Mouse (Mus musculus): Measurements from ENCODE around the gene Prune1. TPM values are rescaled to one million over a fixed set of nuclear protein-coding genes. Genes with fewer than 3 reads are reported as not detected.

The Prune1 gene
- polyA plus RNA-seq, 1 experiment from 2014 or later: 16.5 TPM

- no peak overlapping the region for H3K4me3 ChIP-seq (ENCODE audit: low read depth, low read length)
- H3K9me3 ChIP-seq (ENCODE audit: control insufficient read depth, low read length): no peaks in the 10 kb centered on the region
- no peaks in the 10 kb centered on the region for H3K27me3 ChIP-seq (replicated peaks; ENCODE audit: control insufficient read depth, insufficient read depth, low read length)
- H3K9ac ChIP-seq (ENCODE audit: low read length): no peak overlapping the region
- H3K4me2 ChIP-seq (ENCODE audit: low read length): no peak overlapping the region
- H3K4me1 ChIP-seq (replicated peaks; ENCODE audit: control insufficient read depth, insufficient read depth, low read length): 0 out of 2 replicates have a peak, but pooled peaks cover 3% of the 10 kb centered on the region
- WGBS: 84% methylated on average over 5 of the region's 5 CpGs
- DNase-seq (ENCODE audit: low spot score) (no peak), ATAC-seq (replicated peaks; ENCODE audit: low FRiP score, low TSS enrichment, low read depth) (no peak)
- no peak overlapping the region for H3K27ac ChIP-seq (ENCODE audit: low read depth)
- peaks cover 39% of the 10 kb centered on the region for H3K36me3 ChIP-seq (ENCODE audit: control insufficient read depth, insufficient read depth, low read length)
These were observed 12.8 kb upstream of the Prune1 start for GRCm38 (mm10) chr3:95294718-95295117.

- H3K27ac ChIP-seq (ENCODE audit: low read depth): no peak overlapping the region
- WGBS: 88% methylated on average over 7 of the region's 7 CpGs
These were observed 12.4 kb upstream of the Prune1 start for GRCm38 (mm10) chr3:95294316-95294715.

GRCm38 (mm10) chr3:95293537-95293936 is 11.7 kb upstream of the Prune1 start:
- ATAC-seq (replicated peaks; ENCODE audit: low FRiP score, low TSS enrichment, low read depth) (no peak), DNase-seq (ENCODE audit: low spot score) (no peak)
- H3K36me3 ChIP-seq (ENCODE audit: control insufficient read depth, insufficient read depth, low read length): peaks cover 43% of the 10 kb centered on the region
- H3K4me1 ChIP-seq (replicated peaks; ENCODE audit: control insufficient read depth, insufficient read depth, low read length): 0 out of 2 replicates have a peak, but pooled peaks cover 3% of the 10 kb centered on the region
- no peak overlapping the region for H3K27ac ChIP-seq (ENCODE audit: low read depth)
- no peak overlapping the region for H3K4me3 ChIP-seq (ENCODE audit: low read depth, low read length)
- H3K4me2 ChIP-seq (ENCODE audit: low read length): no peak overlapping the region
- 73% methylated on average over 11 of the region's 11 CpGs for WGBS
- H3K27me3 ChIP-seq (replicated peaks; ENCODE audit: control insufficient read depth, insufficient read depth, low read length): no peaks in the 10 kb centered on the region
- H3K9ac ChIP-seq (ENCODE audit: low read length): no peak overlapping the region
- no peaks in the 10 kb centered on the region for H3K9me3 ChIP-seq (ENCODE audit: control insufficient read depth, low read length)

More at GRCm38 (mm10) chr3:95294316-95294715, 12.4 kb upstream of the Prune1 start:
- peaks cover 39% of the 10 kb centered on the region for H3K36me3 ChIP-seq (ENCODE audit: control insufficient read depth, insufficient read depth, low read length)
- ATAC-seq (replicated peaks; ENCODE audit: low FRiP score, low TSS enrichment, low read depth): no peak
- H3K27me3 ChIP-seq (replicated peaks; ENCODE audit: control insufficient read depth, insufficient read depth, low read length): no peaks in the 10 kb centered on the region
- H3K9ac ChIP-seq (ENCODE audit: low read length): no peak overlapping the region
- H3K4me1 ChIP-seq (replicated peaks; ENCODE audit: control insufficient read depth, insufficient read depth, low read length): 0 out of 2 replicates have a peak, but pooled peaks cover 3% of the 10 kb centered on the region
- no peaks in the 10 kb centered on the region for H3K9me3 ChIP-seq (ENCODE audit: control insufficient read depth, low read length)
- DNase-seq (ENCODE audit: low spot score): no peak
- no peak overlapping the region for H3K4me2 ChIP-seq (ENCODE audit: low read length)
- H3K4me3 ChIP-seq (ENCODE audit: low read depth, low read length): no peak overlapping the region

GRCm38 (mm10) chr3:95292899-95293298 is 11.0 kb upstream of the Prune1 start:
- H3K36me3 ChIP-seq (ENCODE audit: control insufficient read depth, insufficient read depth, low read length): peaks cover 49% of the 10 kb centered on the region
- H3K27ac ChIP-seq (ENCODE audit: low read depth): no peak overlapping the region
- H3K4me1 ChIP-seq (replicated peaks; ENCODE audit: control insufficient read depth, insufficient read depth, low read length): 0 out of 2 replicates have a peak, but pooled peaks cover 3% of the 10 kb centered on the region
- H3K9me3 ChIP-seq (ENCODE audit: control insufficient read depth, low read length): no peaks in the 10 kb centered on the region
- DNase-seq (ENCODE audit: low spot score) (no peak), ATAC-seq (replicated peaks; ENCODE audit: low FRiP score, low TSS enrichment, low read depth) (no peak)
- H3K9ac ChIP-seq (ENCODE audit: low read length): no peak overlapping the region
- no peaks in the 10 kb centered on the region for H3K27me3 ChIP-seq (replicated peaks; ENCODE audit: control insufficient read depth, insufficient read depth, low read length)
- H3K4me2 ChIP-seq (ENCODE audit: low read length): no peak overlapping the region
- H3K4me3 ChIP-seq (ENCODE audit: low read depth, low read length): no peak overlapping the region
- 88% methylated on average over 2 of the region's 2 CpGs for WGBS

DNA sequence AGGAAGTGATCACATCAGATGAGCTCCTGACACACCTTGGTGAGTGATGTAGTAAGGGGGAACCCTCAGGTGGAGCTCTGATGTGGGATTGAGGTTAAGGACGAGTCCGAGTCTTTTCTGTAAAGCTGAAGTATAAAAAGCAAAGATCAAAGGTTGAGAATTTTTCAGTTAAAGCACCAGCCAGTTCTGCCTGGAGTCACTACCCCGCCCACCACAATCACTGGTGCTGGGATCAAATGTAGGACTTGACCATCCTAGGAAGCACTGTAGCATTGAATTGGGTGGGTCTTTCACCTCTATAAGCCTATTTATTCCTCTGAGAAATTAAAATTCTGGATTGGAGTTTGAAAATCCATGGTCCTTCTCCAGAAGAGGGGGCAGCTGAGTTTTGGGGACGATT is 9.2 kb upstream of the Prune1 start:
- Histone ChIP-seq H3K4me1 (replicated peaks; ENCODE audit: control insufficient read depth, insufficient read depth, low read length) (0 out of 2 replicates have a peak, but pooled peaks cover 3% of the 10 kb centered on the region), H3K4me3 (ENCODE audit: low read depth, low read length) (no peak overlapping the region), H3K27me3 (replicated peaks; ENCODE audit: control insufficient read depth, insufficient read depth, low read length) (no peaks in the 10 kb centered on the region), H3K9ac (ENCODE audit: low read length) (no peak overlapping the region), H3K9me3 (ENCODE audit: control insufficient read depth, low read length) (no peaks in the 10 kb centered on the region), H3K27ac (ENCODE audit: low read depth) (no peak overlapping the region), H3K4me2 (ENCODE audit: low read length) (no peak overlapping the region), H3K36me3 (ENCODE audit: control insufficient read depth, insufficient read depth, low read length) (peaks cover 56% of the 10 kb centered on the region)
- ATAC-seq (replicated peaks; ENCODE audit: low FRiP score, low TSS enrichment, low read depth): no peak
- 80% methylated on average over 4 of the region's 4 CpGs for WGBS
- DNase-seq (ENCODE audit: low spot score): no peak

GRCm38 (mm10) chr3:95290156-95290555 is 8.3 kb upstream of the Prune1 start:
- Histone ChIP-seq H3K9me3 (ENCODE audit: control insufficient read depth, low read length) (no peaks in the 10 kb centered on the region), H3K27me3 (replicated peaks; ENCODE audit: control insufficient read depth, insufficient read depth, low read length) (no peaks in the 10 kb centered on the region), H3K9ac (ENCODE audit: low read length) (no peak overlapping the region), H3K36me3 (ENCODE audit: control insufficient read depth, insufficient read depth, low read length) (peaks cover 51% of the 10 kb centered on the region), H3K4me3 (ENCODE audit: low read depth, low read length) (no peak overlapping the region), H3K4me2 (ENCODE audit: low read length) (no peak overlapping the region), H3K4me1 (replicated peaks; ENCODE audit: control insufficient read depth, insufficient read depth, low read length) (0 out of 2 replicates have a peak, but pooled peaks cover 3% of the 10 kb centered on the region), H3K27ac (ENCODE audit: low read depth) (no peak overlapping the region)
- 58% methylated on average over 6 of the region's 6 CpGs for WGBS
- ATAC-seq (replicated peaks; ENCODE audit: low FRiP score, low TSS enrichment, low read depth): no peak
- DNase-seq (ENCODE audit: low spot score): no peak

- no peak overlapping the region for H3K4me2 ChIP-seq (ENCODE audit: low read length)
- no peak overlapping the region for H3K9ac ChIP-seq (ENCODE audit: low read length)
- H3K27ac ChIP-seq (ENCODE audit: low read depth): no peak overlapping the region
- no peak overlapping the region for H3K4me3 ChIP-seq (ENCODE audit: low read depth, low read length)
- ATAC-seq (replicated peaks; ENCODE audit: low FRiP score, low TSS enrichment, low read depth): no peak
- H3K4me1 ChIP-seq (replicated peaks; ENCODE audit: control insufficient read depth, insufficient read depth, low read length): peaks cover 7% of the 10 kb centered on the region; the same call in 1 of the 2 replicates
- 89% methylated on average over 4 of the region's 4 CpGs for WGBS
- no peaks in the 10 kb centered on the region for H3K9me3 ChIP-seq (ENCODE audit: control insufficient read depth, low read length)
- no peak for DNase-seq (ENCODE audit: low spot score)
- H3K27me3 ChIP-seq (replicated peaks; ENCODE audit: control insufficient read depth, insufficient read depth, low read length): no peaks in the 10 kb centered on the region
- H3K36me3 ChIP-seq (ENCODE audit: control insufficient read depth, insufficient read depth, low read length): peaks cover 44% of the 10 kb centered on the region
These were observed 7.5 kb upstream of the Prune1 start for GRCm38 (mm10) chr3:95289419-95289818.

- Histone ChIP-seq H3K4me2 (ENCODE audit: low read length) (no peak overlapping the region), H3K4me3 (ENCODE audit: low read depth, low read length) (no peak overlapping the region), H3K9me3 (ENCODE audit: control insufficient read depth, low read length) (no peaks in the 10 kb centered on the region), H3K9ac (ENCODE audit: low read length) (no peak overlapping the region), H3K27me3 (replicated peaks; ENCODE audit: control insufficient read depth, insufficient read depth, low read length) (no peaks in the 10 kb centered on the region), H3K36me3 (ENCODE audit: control insufficient read depth, insufficient read depth, low read length) (peaks cover 26% of the 10 kb centered on the region), H3K27ac (ENCODE audit: low read depth) (no peak overlapping the region), H3K4me1 (replicated peaks; ENCODE audit: control insufficient read depth, insufficient read depth, low read length) (peaks cover 15% of the 10 kb centered on the region; the same call in 1 of the 2 replicates)
- ATAC-seq (replicated peaks; ENCODE audit: low FRiP score, low TSS enrichment, low read depth): no peak
- DNase-seq (ENCODE audit: low spot score): no peak
- 91% methylated on average over 3 of the region's 3 CpGs for WGBS
These were observed 5.7 kb upstream of the Prune1 start for GRCm38 (mm10) chr3:95287541-95287940.

GRCm38 (mm10) chr3:95286510-95286909 is 4.6 kb upstream of the Prune1 start:
- H3K27ac ChIP-seq (ENCODE audit: low read depth): no peak overlapping the region
- no peak for DNase-seq (ENCODE audit: low spot score)
- 78% methylated on average over 7 of the region's 7 CpGs for WGBS

More at GRCm38 (mm10) chr3:95286510-95286909, 4.6 kb upstream of the Prune1 start:
- peaks cover 17% of the 10 kb centered on the region for H3K36me3 ChIP-seq (ENCODE audit: control insufficient read depth, insufficient read depth, low read length)
- no peak overlapping the region for H3K4me2 ChIP-seq (ENCODE audit: low read length)
- no peak overlapping the region for H3K4me3 ChIP-seq (ENCODE audit: low read depth, low read length)
- peaks cover 17% of the 10 kb centered on the region; the same call in 1 of the 2 replicates for H3K4me1 ChIP-seq (replicated peaks; ENCODE audit: control insufficient read depth, insufficient read depth, low read length)
- no peak for ATAC-seq (replicated peaks; ENCODE audit: low FRiP score, low TSS enrichment, low read depth)
- no peaks in the 10 kb centered on the region for H3K27me3 ChIP-seq (replicated peaks; ENCODE audit: control insufficient read depth, insufficient read depth, low read length)
- no peaks in the 10 kb centered on the region for H3K9me3 ChIP-seq (ENCODE audit: control insufficient read depth, low read length)
- no peak overlapping the region for H3K9ac ChIP-seq (ENCODE audit: low read length)

All from intestine, embryonic 14.5 days (tissue).